Mouse (Mus musculus) stomach, postnatal 0 days (tissue): ENCODE data around the gene P2ry14.
"Not testable (repeated sequence)": the region's sequence is repeated elsewhere in the genome, so short reads cannot be mapped to it uniquely, and the experiment has no call there.

Experiments used
- CTCF ChIP-seq: IDR thresholded peaks from 2 replicates; pipeline ENCODE4 v1.5.1; 2016; ENCODE audit warnings: antibody characterized with exemption, low read depth, mild to moderate bottlenecking, moderate library complexity
- EP300 ChIP-seq: optimal IDR thresholded peaks from 2 replicates; pipeline ENCODE3; 2016; ENCODE audit warnings: antibody characterized with exemption

GRCm38 (mm10) chr3:59069071-59069470 lies 84.3 kb downstream of the P2ry14 start:
- peak; percentile 45 for TF ChIP-seq CTCF
- TF ChIP-seq EP300, result not testable (repeated sequence)
